Mouse (Mus musculus) heart, adult 2 months (tissue): ENCODE results near the gene Gm26965.

Source experiments
- CTCF ChIP-seq: fragments of 200-600 bp; IDR thresholded peaks from 2 replicates; pipeline ENCODE4 v1.8.1; 2022; ENCODE audit warnings: antibody characterized with exemption, mild to moderate bottlenecking, moderate library complexity
- EP300 ChIP-seq: fragments of 200-500 bp; IDR thresholded peaks from 2 replicates; pipeline ENCODE4 v1.6.1; 2011; ENCODE audit warnings: low read depth, low read length, control low read depth; ENCODE audit not compliant: insufficient read depth
- POLR2A ChIP-seq: fragments of 200-500 bp; IDR thresholded peaks from 2 replicates; pipeline ENCODE4 v1.6.1; 2011; ENCODE audit warnings: mild to moderate bottlenecking, low read depth, low read length, control low read depth; ENCODE audit not compliant: insufficient read depth

- TF ChIP-seq POLR2A (no peak), EP300 (no peak), CTCF (no peak)
Measured at GRCm38 (mm10) chr13:67500908-67501307, 25.0 kb downstream of the Gm26965 start.
